Mouse (Mus musculus) megakaryocyte, adult 5-6 weeks (primary cell): ENCODE results near the gene Cracr2b. TPM values are rescaled to one million over a fixed set of nuclear protein-coding genes. Genes with fewer than 3 reads are reported as not detected.
"Not testable (repeated sequence)": the region's sequence is repeated elsewhere in the genome, so short reads cannot be mapped to it uniquely, and the experiment has no call there.

ENCODE experiments used
- ATAC-seq: 2 replicates; pipeline ENCODE4 v1.8.0; 2016; ENCODE audit warnings: mild to moderate bottlenecking, inconsistent platforms; ENCODE audit not compliant: poor library complexity, severe bottlenecking
- total RNA-seq, 2 experiments: library from RNA; stranded (forward) in 1 of 2; stranded (reverse) in 1 of 2; fragments of 153-499, 151-499 nt in 1 of 2; fragments of 221-1000, 200-1000 nt in 1 of 2; gene quantifications; 2 replicates each; pipeline versions ENCODE4 v1.2.3 to v1.2.4; 2015 to 2017

Gene Cracr2b
- total RNA-seq, 2 experiments from 2014 or later: 1.5 to 1.6 TPM

DNA sequence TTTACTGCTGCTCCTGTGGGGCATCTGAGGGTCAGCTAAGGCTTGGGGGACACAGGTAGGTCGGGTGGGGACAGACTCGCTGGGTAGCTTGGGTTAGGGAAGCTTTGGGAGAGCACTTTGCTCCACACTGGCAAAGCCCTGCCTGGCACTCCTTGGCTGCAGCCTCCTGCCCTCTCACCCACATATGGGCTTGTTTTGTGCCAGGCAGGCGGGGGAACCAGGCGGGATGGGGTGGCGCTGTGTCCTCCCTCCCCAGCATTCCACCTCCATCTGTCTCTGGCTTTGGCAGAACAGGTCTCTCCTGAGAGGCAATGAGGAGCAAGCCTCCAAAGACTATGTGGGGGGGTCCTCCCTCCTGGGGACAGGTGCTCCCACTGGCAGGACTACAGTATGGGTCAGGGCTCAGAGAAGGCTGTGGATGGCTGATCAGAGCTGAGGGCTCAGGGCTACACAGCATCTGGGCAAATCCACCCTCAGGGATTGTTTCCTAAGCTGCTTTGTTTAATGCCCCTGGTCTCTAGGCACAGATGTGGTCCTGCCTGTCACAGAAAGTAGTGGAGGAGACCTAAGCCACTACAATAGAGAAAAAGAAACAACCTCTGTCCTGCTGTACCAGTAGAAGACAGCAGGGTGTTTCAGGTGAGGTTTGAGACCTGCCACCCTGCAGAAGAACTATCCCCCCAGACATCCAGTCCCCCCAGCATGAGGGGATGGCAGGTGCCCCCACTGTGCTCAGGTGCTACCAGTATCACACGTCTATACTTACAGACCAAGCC is 28.0 kb upstream of the Cracr2b start:
- ATAC-seq: no peak

GRCm38 (mm10) chr7:141433517-141434400 is 27.1 kb upstream of the Cracr2b start:
- no peak for ATAC-seq

DNA sequence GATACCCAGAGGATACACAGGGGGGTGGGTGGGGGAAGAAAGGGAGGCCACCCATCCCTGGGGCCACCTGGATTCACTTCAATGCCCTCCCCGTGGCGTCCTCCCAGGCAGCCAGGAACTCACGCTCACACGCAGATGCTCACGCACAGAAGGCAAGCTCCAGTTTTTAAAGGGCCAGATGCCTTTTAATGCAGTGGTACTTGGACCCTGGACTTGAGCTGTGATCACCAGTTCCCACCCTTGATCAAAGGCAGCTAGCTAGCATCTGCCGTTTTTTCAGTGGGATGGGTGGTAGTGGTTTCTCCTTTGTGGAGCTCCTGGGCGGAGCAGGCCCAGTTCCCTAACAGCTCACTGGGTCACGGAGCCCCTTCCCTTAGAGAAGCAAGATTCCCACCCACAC is 26.4 kb upstream of the Cracr2b start:
- no peak; the same call in 1 of the 2 replicates for ATAC-seq

DNA sequence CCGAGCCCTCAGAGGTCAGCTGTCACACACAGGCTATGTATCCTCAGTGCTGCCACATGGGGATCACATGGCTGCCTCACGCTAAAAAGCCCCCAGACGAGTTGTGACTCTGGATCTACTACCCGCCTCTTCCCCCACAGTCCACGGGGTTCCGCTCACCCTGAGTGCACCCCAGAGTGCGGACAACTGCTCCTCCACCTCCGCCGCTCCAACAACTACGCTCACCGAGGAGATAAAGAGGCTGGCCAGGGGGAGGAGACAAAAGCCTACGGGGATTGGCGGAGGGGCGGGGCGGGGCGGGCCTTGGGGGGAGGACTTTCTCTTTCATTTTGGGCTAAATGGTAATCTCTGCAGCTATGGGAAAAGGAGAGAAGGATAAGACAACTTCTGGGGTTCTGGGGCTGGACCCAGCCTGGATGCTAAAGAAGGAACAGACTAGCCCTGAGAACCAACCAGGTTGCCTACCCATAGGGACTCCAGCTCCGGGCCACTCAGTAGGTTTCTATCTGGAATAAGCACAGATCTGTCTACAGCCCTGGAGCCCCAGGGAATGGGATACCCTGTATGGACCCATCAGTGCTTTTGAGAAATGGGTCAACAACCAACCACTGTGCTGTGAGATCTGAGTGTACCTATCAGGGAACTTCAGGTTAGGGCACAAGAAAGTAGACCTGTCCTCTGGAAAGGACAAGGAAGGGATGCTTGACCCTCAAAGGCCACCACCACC is 25.6 kb upstream of the Cracr2b start:
- peak; percentile 71 for ATAC-seq

DNA sequence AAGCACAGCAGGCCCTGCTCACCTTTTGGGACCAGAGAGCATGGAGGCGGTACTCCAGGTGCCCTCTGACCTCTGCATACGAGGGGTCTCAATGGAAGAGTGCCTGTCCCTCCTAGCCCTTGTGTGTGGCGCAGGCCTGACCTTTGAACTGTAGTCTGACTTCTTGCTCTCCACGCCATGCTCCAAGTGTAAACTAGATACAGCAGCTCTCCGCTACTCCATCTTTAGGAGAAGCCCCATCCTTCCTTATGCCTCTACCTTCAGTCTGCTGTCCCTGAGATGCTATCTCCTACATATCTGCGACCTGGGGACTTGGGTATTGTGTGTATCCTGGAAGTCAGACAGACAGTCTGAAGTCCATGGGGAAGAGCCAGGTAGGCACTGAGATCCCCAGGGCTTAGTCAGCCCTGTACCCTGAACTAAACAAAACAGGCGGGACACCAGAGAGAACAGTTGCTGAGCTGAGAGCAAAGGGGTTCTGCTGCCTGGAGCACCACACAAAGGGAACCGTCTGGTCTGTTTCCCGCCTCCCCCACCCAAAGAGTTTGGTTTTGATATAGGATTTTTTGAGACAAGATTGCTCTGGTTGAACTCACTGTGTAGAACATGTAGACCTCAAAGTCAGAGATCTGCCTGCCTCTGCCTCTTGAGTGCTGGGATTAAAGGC is 24.9 kb upstream of the Cracr2b start:
- no peak for ATAC-seq

GRCm38 (mm10) chr7:141436523-141436892 is 24.4 kb upstream of the Cracr2b start:
- no peak for ATAC-seq

DNA sequence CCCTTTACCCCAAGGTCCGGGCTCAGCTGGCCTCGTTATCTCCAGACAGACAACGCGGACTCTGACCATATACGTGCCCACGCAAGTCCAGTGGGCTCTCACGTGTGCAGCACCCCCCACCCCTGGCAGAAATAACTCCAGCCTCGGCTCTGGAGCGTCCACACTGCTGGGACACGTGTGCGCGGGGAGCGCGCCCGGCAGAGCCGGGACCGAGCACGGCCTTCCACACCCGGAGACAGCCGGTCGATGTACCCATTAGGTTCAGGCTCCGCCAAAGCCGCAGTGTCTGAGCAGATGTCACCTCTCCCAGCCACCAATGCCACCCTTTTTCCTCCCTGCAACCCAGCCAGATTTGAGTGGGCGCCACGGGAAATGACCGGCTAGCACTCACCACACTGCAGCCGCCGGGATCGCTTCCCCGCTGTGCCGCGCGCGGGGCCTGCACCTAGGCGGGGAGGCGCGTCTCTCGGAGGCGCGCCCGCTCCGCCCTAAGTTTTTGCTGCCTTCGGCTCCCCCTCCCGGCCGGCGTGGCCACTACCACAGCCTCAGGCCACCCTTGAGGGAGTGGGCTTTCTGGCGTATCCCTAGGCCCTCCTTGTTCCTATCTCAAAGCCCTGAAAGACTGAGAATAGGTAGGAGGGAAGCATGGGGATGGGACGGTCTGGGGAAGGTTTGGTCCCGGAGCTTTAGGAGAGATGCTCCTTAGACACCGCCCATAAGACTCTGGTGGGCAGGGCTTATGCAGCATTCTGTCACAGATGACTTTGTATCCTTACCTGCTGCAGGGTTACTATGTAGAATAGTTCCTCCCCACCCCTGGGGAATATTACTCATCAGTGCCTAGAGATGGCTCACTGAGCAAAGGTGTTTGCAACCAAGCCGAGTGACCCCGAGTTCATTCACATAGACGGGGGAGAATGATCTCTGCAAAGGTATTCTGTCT is 23.4 kb upstream of the Cracr2b start, which contains the start of gene Slc25a22:
Gene Slc25a22 (minus strand): TSS at position 715 of the 943 bp plus-strand sequence.
- ATAC-seq: peak; percentile 84

DNA sequence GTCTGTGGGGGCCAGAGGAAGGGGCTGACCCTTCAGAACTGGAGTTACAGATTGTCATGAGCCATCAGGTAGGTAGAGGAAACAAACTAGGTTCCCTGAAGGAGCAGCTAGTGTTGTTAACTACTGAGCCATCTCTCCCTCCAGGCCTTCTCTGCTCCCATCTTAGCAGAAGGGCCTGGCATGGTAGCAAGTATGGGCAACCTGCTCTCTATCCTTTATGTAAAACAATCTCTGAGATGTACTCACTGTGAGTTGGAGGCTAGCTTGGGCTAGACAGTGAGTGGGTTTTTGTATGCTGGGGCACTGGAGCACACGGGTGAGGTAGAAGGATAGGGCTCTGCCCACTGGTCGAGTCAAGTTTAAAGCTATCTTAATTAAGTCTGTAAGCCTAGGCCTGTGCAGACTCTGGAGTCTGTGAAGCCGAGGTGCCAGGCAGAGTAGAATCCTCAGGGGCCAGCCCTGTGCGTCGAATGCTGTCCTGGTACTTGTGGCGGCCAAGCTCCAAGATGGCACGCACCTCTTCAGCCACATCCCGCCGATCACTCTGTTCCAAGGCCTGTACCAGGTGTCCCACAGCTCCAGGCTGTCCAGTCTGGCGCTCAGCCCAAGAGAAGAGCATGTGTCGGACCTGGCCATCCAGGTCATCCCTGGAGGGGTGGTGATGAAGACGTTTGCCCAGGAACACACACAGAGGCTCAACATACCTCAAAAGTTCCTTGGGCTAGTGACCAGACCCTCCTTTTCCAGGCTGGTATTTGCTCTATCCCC is 22.5 kb upstream of the Cracr2b start:
- no peak for ATAC-seq

DNA sequence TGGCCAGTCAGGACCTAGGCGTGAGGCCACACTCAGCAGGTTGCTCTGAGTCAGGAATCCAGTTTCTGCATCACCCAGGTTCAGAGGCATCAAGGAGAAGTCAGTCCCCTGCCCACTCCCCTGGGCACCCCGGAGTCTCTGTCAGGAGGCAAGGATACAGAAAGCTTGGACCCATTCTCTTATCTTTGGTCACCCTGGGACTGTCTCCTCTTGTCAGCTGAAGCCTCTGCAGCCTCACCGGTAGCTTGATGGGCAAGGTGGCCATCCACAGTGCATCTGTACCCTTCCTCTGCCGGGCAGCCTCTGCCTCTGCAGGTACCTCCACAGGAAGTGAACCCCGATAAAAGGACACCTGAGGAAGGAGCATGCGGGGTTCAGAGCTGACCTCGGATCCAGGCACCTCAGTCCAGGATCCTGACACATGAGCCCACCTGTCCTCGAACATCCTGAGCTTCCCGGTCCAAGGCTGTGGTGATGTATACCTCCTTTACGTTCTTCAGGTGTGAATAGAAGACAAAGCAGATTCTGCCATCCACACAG is 21.7 kb upstream of the Cracr2b start:
- no peak for ATAC-seq

DNA sequence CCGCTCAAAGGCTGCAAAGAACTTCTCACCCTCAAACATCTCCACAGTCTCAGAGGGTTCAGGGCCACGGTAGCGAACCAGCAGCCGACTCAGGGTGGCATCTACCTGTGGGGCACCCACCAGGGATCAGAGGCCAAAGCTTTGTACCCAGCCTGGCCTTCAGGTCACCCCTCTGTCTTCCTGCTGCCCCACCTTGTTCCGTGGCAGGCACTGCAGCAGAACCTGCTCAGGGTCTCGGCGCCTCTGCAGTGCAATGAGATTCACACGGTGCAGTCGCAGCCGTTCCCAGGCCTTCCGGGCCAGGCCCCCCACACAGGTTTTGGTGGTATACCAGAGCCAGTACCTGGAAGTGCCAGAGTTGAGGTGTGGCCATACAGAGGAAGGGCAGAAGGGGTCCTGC is 21.1 kb upstream of the Cracr2b start:
- ATAC-seq: no peak

GRCm38 (mm10) chr7:141440613-141441012 is 20.3 kb upstream of the Cracr2b start:
- ATAC-seq: peak; percentile 28

GRCm38 (mm10) chr7:141441460-141441859 is 19.4 kb upstream of the Cracr2b start:
- ATAC-seq: no peak

- ATAC-seq: no peak
Observed at GRCm38 (mm10) chr7:141442199-141442598, 18.7 kb upstream of the Cracr2b start.

GRCm38 (mm10) chr7:141443081-141443821 is 17.6 kb upstream of the Cracr2b start:
- ATAC-seq: no peak

- ATAC-seq: peak; percentile 53
Observed at GRCm38 (mm10) chr7:141443828-141444237, 17.1 kb upstream of the Cracr2b start, which contains the start of gene Pidd1. Gene Pidd1 (minus strand): TSS chr7:141444025.

DNA sequence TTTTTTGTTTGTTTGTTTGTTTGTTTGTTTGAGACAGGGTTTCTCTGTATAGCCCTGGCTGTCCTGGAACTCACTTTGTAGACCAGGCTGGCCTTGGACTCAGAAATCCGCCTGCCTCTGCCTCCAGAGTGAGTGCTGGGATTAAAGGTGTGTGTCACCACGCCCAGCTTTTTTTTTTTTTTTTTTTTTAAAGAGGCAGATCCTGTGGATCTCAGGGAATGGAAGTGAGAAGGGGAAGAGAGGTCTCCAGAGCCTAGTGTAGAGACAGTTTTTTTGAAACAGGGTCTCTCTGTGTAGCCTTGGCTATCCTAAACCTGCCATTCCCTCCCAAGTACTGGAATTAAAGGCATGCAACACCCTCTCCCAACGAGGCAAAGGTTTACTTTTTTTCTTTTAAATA is 14.5 kb upstream of the Cracr2b start:
- ATAC-seq: not testable (repeated sequence)

GRCm38 (mm10) chr7:141447110-141447991 is 13.5 kb upstream of the Cracr2b start, which contains the start of gene Rplp2:
Gene Rplp2 (plus strand): TSS chr7:141447370.
- peak; percentile 92 for ATAC-seq
